Mouse (Mus musculus) spleen, postnatal 4 days (tissue): ENCODE results near the gene Clcnka.

Experiments
- DNase-seq, 2 experiments: peaks; one replicate each; pipeline ENCODE4 v3.0.0; 2022; ENCODE audit warnings: low spot score in 2 of 2

The Clcnka gene

GRCm38 (mm10) chr4:141398545-141398944 lies at the start of gene Clcnka:
TSS of gene Clcnka (minus strand) at chr4:141398724.
- no peak for DNase-seq

- DNase-seq: peak in 1 of 2 experiments; percentile 54
Measured at GRCm38 (mm10) chr4:141446211-141446610, 47.7 kb upstream of the Clcnka start.

- peak in 1 of 2 experiments; percentile 57 for DNase-seq
Measured at GRCm38 (mm10) chr4:141445328-141445720, 46.8 kb upstream of the Clcnka start.

GRCm38 (mm10) chr4:141444451-141445327 lies 46.2 kb upstream of the Clcnka start, which contains the start of gene Zbtb17:
TSS of gene Zbtb17 (plus strand) at chr4:141444654.
- peak; percentile 89 to 95 for DNase-seq

GRCm38 (mm10) chr4:141443641-141444429 lies 45.3 kb upstream of the Clcnka start:
- peak in 1 of 2 experiments; percentile 57 for DNase-seq

- DNase-seq: peak in 1 of 2 experiments; percentile 41
Measured at GRCm38 (mm10) chr4:141440877-141441276, 42.4 kb upstream of the Clcnka start.

GRCm38 (mm10) chr4:141439083-141439803 lies 40.7 kb upstream of the Clcnka start:
- peak in 1 of 2 experiments; percentile 51 for DNase-seq

- no peak for DNase-seq
Measured at GRCm38 (mm10) chr4:141435974-141436373, 37.5 kb upstream of the Clcnka start, which contains the start of gene Srarp. TSS of gene Srarp (minus strand) at chr4:141436105.

- DNase-seq: peak in 1 of 2 experiments; percentile 54
Measured at GRCm38 (mm10) chr4:141433191-141433590, 34.7 kb upstream of the Clcnka start.

GRCm38 (mm10) chr4:141432666-141433065 lies 34.1 kb upstream of the Clcnka start:
- no peak for DNase-seq

- peak; percentile 63 to 82 for DNase-seq
Measured at GRCm38 (mm10) chr4:141430997-141431396, 32.5 kb upstream of the Clcnka start.

GRCm38 (mm10) chr4:141429847-141430246 lies 31.3 kb upstream of the Clcnka start:
- DNase-seq: peak in 1 of 2 experiments; percentile 62

- peak in 1 of 2 experiments; percentile 51 for DNase-seq
Measured at GRCm38 (mm10) chr4:141429381-141429780, 30.9 kb upstream of the Clcnka start.

GRCm38 (mm10) chr4:141427921-141428320 lies 29.4 kb upstream of the Clcnka start:
- peak in 1 of 2 experiments; percentile 54 for DNase-seq

- peak in 1 of 2 experiments; percentile 53 for DNase-seq
Measured at GRCm38 (mm10) chr4:141426796-141427745, 28.5 kb upstream of the Clcnka start.

- DNase-seq: peak in 1 of 2 experiments; percentile 57
Measured at GRCm38 (mm10) chr4:141425484-141426479, 27.3 kb upstream of the Clcnka start.

GRCm38 (mm10) chr4:141423691-141424431 lies 25.3 kb upstream of the Clcnka start:
- no peak for DNase-seq

GRCm38 (mm10) chr4:141423288-141423687 lies 24.8 kb upstream of the Clcnka start:
- DNase-seq: peak in 1 of 2 experiments; percentile 65
